Mouse (Mus musculus): ENCODE results near the gene Aqp2. TPM values are rescaled to one million over a fixed set of nuclear protein-coding genes. Genes with fewer than 3 reads are reported as not detected.

The Aqp2 gene
- 15.8 and 22.1 TPM in 2 replicates for polyA plus RNA-seq (2012; rRNA removed)

DNA sequence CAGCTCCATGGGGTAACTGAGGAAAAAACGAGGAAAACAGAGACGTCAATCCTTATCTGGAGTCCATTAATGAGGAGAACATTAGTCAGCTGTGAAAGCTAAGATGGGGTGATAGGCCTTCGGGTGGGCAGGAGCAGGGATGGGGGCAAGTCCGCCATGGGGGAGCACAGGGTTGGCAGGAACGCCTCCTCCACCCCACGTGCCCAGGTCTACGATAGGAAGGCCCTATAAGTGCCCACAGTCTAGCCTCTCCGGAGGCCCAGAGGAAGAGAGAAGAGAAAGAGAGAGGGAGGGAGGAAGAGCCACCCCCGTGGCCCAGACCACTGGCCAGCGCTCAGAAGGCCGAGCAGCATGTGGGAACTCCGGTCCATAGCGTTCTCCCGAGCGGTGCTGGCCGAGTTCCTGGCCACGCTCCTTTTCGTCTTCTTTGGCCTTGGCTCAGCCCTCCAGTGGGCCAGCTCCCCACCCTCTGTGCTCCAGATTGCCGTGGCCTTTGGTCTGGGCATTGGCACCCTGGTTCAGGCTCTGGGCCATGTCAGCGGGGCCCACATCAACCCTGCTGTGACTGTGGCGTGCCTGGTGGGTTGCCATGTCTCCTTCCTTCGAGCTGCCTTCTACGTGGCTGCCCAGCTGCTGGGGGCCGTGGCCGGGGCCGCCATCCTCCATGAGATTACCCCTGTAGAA, at the start of gene Aqp2:
TSS of gene Aqp2 (plus strand) at position 254 of the 684 bp plus-strand sequence.

DNA sequence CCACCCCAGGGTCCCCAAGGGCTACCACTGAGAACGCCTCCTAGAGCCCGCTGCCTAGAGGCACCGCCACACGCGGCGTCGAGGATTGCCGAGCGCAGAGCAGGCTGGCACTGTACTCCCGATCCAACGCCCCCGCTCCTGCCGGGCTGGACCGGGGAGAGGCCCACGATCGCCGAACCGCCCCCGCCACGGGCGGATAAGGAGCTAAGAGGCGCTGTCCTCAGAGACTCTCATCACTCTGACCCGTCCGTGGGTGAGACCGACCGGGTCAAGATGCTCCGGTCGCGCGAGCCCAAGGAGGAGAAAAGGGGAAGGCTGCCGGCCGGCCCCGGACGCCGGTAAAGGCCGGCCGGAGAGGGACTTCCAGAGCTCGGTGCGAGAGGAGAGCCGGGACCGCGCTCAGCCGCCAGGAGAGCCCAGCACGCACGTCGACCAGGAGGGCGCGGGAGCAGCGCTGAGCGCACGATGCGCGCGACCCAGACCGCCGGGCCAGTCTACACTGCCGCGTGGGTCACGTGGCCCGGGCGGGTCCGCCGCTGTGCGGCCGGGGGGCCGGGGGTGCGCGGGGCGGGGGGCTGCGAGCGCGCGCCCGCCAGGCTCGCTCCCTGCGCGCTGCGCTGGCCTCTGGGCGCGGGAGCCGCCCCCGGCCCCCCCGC, 11.7 kb downstream of the Aqp2 start, which contains the start of gene Aqp5:
TSS of gene Aqp5 (plus strand) at position 354 of the 656 bp plus-strand sequence.

DNA sequence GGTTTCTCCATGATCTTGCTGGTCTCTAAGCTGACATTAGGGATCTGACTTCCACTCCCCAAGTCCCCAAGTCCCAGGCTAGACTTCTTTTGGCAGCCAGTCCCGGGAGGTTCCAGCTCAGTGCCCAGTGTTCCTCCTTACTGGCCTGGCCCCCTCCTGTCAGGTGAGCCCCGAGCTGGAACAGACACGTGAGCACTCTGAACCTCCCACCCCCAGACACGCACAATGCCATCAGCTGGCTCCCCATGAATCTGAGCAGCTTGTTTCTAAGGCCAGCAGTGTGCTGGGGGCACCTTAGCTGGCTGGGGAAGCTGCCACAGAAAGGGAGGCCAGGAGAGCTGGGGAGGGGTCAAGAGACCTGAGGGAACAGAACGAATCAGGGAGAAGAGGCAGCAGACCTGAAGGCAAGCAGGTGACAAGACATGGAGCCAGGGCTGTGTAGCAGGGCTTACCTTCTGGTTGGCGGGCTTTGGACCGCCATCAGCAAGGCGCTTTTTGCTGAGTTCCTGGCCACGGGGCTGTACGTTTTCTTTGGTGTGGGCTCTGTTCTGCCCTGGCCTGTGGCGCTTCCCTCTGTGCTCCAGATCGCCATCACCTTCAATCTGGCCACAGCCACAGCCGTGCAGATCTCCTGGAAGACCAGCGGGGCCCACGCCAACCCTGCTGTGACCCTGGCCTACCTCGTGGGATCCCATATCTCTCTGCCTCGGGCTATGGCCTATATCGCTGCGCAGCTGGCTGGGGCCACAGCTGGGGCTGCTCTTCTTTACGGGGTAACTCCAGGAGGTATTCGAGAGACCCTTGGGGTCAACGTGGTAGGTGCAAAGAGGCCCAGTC, 22.3 kb downstream of the Aqp2 start, which contains the start of gene Aqp6:
TSS of gene Aqp6 (plus strand) at position 415 of the 837 bp plus-strand sequence.

Other genes with a start within 250 kb of the Aqp2 start
- gene Fmnl3, start 208.6 kb upstream of the Aqp2 start, polyA plus RNA-seq (2012; rRNA removed), result 40.4 and 58.2 TPM in 2 replicates
- 631 and 638 TPM in 2 replicates for gene Tmbim6, start 186.2 kb upstream of the Aqp2 start, polyA plus RNA-seq (2012; rRNA removed)
- gene Nckap5l, start 121.3 kb upstream of the Aqp2 start, polyA plus RNA-seq (2012; rRNA removed), result 24.5 and 25.3 TPM in 2 replicates
- gene Bcdin3d, start 104.3 kb upstream of the Aqp2 start, polyA plus RNA-seq (2012; rRNA removed), result 5.3 and 6.0 TPM in 2 replicates
- 1.7 and 2.3 TPM in 2 replicates for gene Faim2, start 50.9 kb upstream of the Aqp2 start, polyA plus RNA-seq (2012; rRNA removed)
- 38.8 and 58.0 TPM in 2 replicates for gene Aqp5, start 11.7 kb downstream of the Aqp2 start, polyA plus RNA-seq (2012; rRNA removed)
- 0.17 and 0.28 TPM in 2 replicates for gene Aqp6, start 22.3 kb downstream of the Aqp2 start, polyA plus RNA-seq (2012; rRNA removed)
- 16.8 and 27.9 TPM in 2 replicates for gene Racgap1, start 72.6 kb downstream of the Aqp2 start, polyA plus RNA-seq (2012; rRNA removed)
- gene Asic1, start 91.3 kb downstream of the Aqp2 start, polyA plus RNA-seq (2012; rRNA removed), result 0.25 and 0.37 TPM in 2 replicates
- gene Smarcd1, start 123.1 kb downstream of the Aqp2 start, polyA plus RNA-seq (2012; rRNA removed), result 63.3 and 72.6 TPM in 2 replicates
- 2.3 TPM in 1 of 2 replicates, not detected in the other for gene Gm17349, start 126.4 kb downstream of the Aqp2 start, polyA plus RNA-seq (2012; rRNA removed)
- 60.3 and 69.7 TPM in 2 replicates for gene Gpd1, start 138.5 kb downstream of the Aqp2 start, polyA plus RNA-seq (2012; rRNA removed)
- gene Cox14, start 146.6 kb downstream of the Aqp2 start, polyA plus RNA-seq (2012; rRNA removed), result 410 and 417 TPM in 2 replicates
- gene Cers5, start 193.8 kb downstream of the Aqp2 start, polyA plus RNA-seq (2012; rRNA removed), result 47.9 and 56.3 TPM in 2 replicates

Measured in ovary, adult 2 months (tissue).